ENCODE assay signal across 13 mouse cellular contexts in genomic region chr3:30503821-30504220, GRCm38 (mm10). TPM values are rescaled to one million over a fixed set of nuclear protein-coding genes. Genes with fewer than 3 reads are reported as not detected.
DNase-seq lines count a peak whose midpoint lies in the region; ATAC-seq lines count a peak whose summit lies in the region.
"Had no signal": no experiment of that assay in that cellular context is flagged by ENCODE, and none has a peak within 500 bp of the region (broad histone marks: within the 10 kb centered on the region; RNA-seq: fewer than 3 reads in every experiment).

No protein-coding gene starts in this region.

- peaks cover 61% of the 10 kb centered on the region for H3K4me1 ChIP-seq in forebrain, embryonic 10.5 days
- peaks cover 30% of the 10 kb centered on the region for H3K4me1 ChIP-seq in forebrain, embryonic 15.5 days
- peaks cover 19% of the 10 kb centered on the region for H3K4me1 ChIP-seq in lung, embryonic 15.5 days

- no peaks in the 10 kb centered on the region for H3K9me3 ChIP-seq in forebrain, embryonic 10.5 days
- H3K9me3 ChIP-seq in forebrain, embryonic 15.5 days = no peaks in the 10 kb centered on the region
- no peaks in the 10 kb centered on the region for H3K9me3 ChIP-seq in lung, embryonic 15.5 days
- H3K9me3 ChIP-seq: embryonic facial prominence, embryonic 13.5 days; G1E; hindbrain, embryonic 10.5 days; megakaryocyte, embryonic 14.5 days had no signal

- ATAC-seq in forebrain, embryonic 15.5 days (replicated peaks) = no peak
- ATAC-seq in lung, embryonic 15.5 days (ENCODE audit: borderline replicate concordance, extremely low read depth, low FRiP score, low TSS enrichment) = peak; percentile 50
- ATAC-seq in megakaryocyte progenitor cell, adult 5-6 weeks (replicated peaks; ENCODE audit: poor library complexity) = no peak

- peaks cover 33% of the 10 kb centered on the region for H3K27me3 ChIP-seq in forebrain, embryonic 10.5 days (ENCODE audit: poor library complexity, severe bottlenecking)
- peaks cover 34% of the 10 kb centered on the region for H3K27me3 ChIP-seq in forebrain, embryonic 15.5 days
- peaks cover 9% of the 10 kb centered on the region; the same call in 1 of the 2 replicates for H3K27me3 ChIP-seq in lung, embryonic 15.5 days

- no peak overlapping the region for H3K9ac ChIP-seq in forebrain, embryonic 15.5 days (replicated peaks)
- H3K9ac ChIP-seq in lung, embryonic 15.5 days = no peak overlapping the region
- H3K9ac ChIP-seq: embryonic facial prominence, embryonic 13.5 days had no signal

- DNase-seq in forebrain, embryonic 10.5 days (ENCODE audit: extremely low spot score, low spot score) = no peak
- DNase-seq in urinary bladder, postnatal 36 days (ENCODE audit: low spot score in 2 of 2) = peak; percentile 36 to 42
- no peak for DNase-seq in urinary bladder, adult 2 months (ENCODE audit: low spot score)
- no peak for DNase-seq in cerebellum, adult 11-12 months
- DNase-seq in spleen, postnatal 10 days (ENCODE audit: low spot score in 2 of 2) = no peak
- DNase-seq: right cerebral cortex, adult 18-20 months had no signal

- H3K4me3 ChIP-seq in forebrain, embryonic 10.5 days = no peak overlapping the region
- H3K4me3 ChIP-seq in forebrain, embryonic 15.5 days = no peak overlapping the region
- no peak overlapping the region for H3K4me3 ChIP-seq in lung, embryonic 15.5 days
- H3K4me3 ChIP-seq: embryonic facial prominence, embryonic 13.5 days; hindbrain, embryonic 10.5 days; megakaryocyte, embryonic 14.5 days had no signal

- no peak overlapping the region for H3K4me2 ChIP-seq in forebrain, embryonic 15.5 days (replicated peaks)
- H3K4me2 ChIP-seq in lung, embryonic 15.5 days = peak overlapping the region; percentile 89
- H3K4me2 ChIP-seq: embryonic facial prominence, embryonic 13.5 days had no signal

- peak overlapping the region; percentile 98; the same call in 1 of the 2 replicates for H3K27ac ChIP-seq in forebrain, embryonic 10.5 days
- H3K27ac ChIP-seq in forebrain, embryonic 15.5 days (replicated peaks) = no peak overlapping the region
- peak overlapping the region; percentile 98 for H3K27ac ChIP-seq in lung, embryonic 15.5 days
- H3K27ac ChIP-seq: embryonic facial prominence, embryonic 13.5 days had no signal

- 0 out of 2 replicates have a peak, but pooled peaks cover 9% of the 10 kb centered on the region for H3K36me3 ChIP-seq in forebrain, embryonic 10.5 days (replicated peaks)
- H3K36me3 ChIP-seq in forebrain, embryonic 15.5 days = no peaks in the 10 kb centered on the region
- no peaks in the 10 kb centered on the region for H3K36me3 ChIP-seq in lung, embryonic 15.5 days
- H3K36me3 ChIP-seq: embryonic facial prominence, embryonic 13.5 days; G1E; hindbrain, embryonic 10.5 days had no signal

RNA-seq across cellular contexts. Expression of gene Mecom, which starts 44.0 kb away (rescaled TPM):
- 26.7 and 26.9 TPM in 2 replicates for polyA plus RNA-seq in forebrain, embryonic 10.5 days (2016; fragmentation: Nextera tagmentation; extraction: Ambion mirVana)
- 2.2 and 2.4 TPM in 2 replicates for polyA plus RNA-seq in forebrain, embryonic 15.5 days (2015; fragmentation: Nextera tagmentation; extraction: Ambion mirVana)
- 48.8 and 53.3 TPM in 2 replicates for polyA plus RNA-seq in urinary bladder, adult 2 months (2012; rRNA removed)
- 65.4 and 68.8 TPM in 2 replicates for polyA plus RNA-seq in lung, embryonic 15.5 days (2015; fragmentation: Nextera tagmentation; extraction: Ambion mirVana)
- total RNA-seq in megakaryocyte progenitor cell, adult 5-6 weeks (2015) = 0.54 and 4.0 TPM in 2 replicates
- 0.17 and 2.3 TPM in 2 replicates for total RNA-seq in megakaryocyte progenitor cell, adult 5-6 weeks (2017)
- polyA plus RNA-seq: G1E had no signal

Comparison
In these comparisons a context has a peak if more than half of its experiments do, and no peak if none do; other contexts are left out.
1. DNase-seq: peak in urinary bladder, postnatal 36 days (2 of 2); none in forebrain, embryonic 10.5 days (single experiment), urinary bladder, adult 2 months (single experiment), cerebellum, adult 11-12 months (single experiment) and spleen, postnatal 10 days (0 of 2).